Mouse (Mus musculus): ENCODE data around the gene Mrps17. TPM values are rescaled to one million over a fixed set of nuclear protein-coding genes. Genes with fewer than 3 reads are reported as not detected.

The Mrps17 gene
- polyA plus RNA-seq, 1 experiment from 2014 or later: 223 TPM

DNA sequence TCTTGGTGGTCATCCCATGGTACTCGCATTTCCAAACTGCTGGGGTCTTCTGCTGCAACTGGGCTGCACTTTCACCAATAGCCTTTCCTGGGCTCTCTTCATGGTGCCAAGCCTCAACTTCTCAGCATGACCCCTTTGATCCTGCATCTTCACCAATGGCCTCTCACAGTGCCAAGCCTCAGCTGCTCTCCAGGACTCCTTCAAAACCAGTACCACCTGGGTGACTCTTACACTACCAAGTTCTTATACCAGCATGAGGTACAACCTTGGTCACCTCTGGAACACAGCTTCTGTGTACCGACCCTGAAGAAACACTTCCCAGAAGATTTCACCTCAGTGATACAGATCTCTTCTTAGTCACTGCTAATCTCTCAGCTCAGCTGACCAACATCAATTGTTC is 6.9 kb upstream of the Mrps17 start, which contains the start of gene Sept14:
Gene Sept14, minus strand, starts transcription at position 101 of the 400 bp plus-strand sequence.
- Histone ChIP-seq H3K27ac (no peak within 1 kb of the TSS), H3K9me3 (no peaks in the 10 kb centered on the region), H3K4me3 (no peak within 1 kb of the TSS), H3K4me1 (no peaks in the 10 kb centered on the region), H3K27me3 (peaks cover 10% of the 10 kb centered on the region), H3K4me2 (no peak within 1 kb of the TSS), H3K36me3 (no peaks in the 10 kb centered on the region), H3K9ac (no peak within 1 kb of the TSS)
- no peak for ATAC-seq (ENCODE audit: insufficient number of reproducible peaks, insufficient read depth, low FRiP score, low TSS enrichment, low read depth)
- 62% methylated on average over 2 of the region's 2 CpGs for WGBS

- Histone ChIP-seq H3K9me3 (no peaks in the 10 kb centered on the region), H3K27ac (no peak overlapping the region), H3K9ac (no peak overlapping the region), H3K4me1 (peaks cover 8% of the 10 kb centered on the region), H3K36me3 (peaks cover 39% of the 10 kb centered on the region), H3K27me3 (peaks cover 6% of the 10 kb centered on the region; the same call in 1 of the 2 replicates), H3K4me2 (no peak overlapping the region), H3K4me3 (no peak overlapping the region)
- 79% methylated on average over 9 of the region's 9 CpGs for WGBS
- no peak for ATAC-seq (ENCODE audit: insufficient number of reproducible peaks, insufficient read depth, low FRiP score, low TSS enrichment, low read depth)
Measured at GRCm38 (mm10) chr5:129717016-129717415, 1.7 kb downstream of the Mrps17 start.

DNA sequence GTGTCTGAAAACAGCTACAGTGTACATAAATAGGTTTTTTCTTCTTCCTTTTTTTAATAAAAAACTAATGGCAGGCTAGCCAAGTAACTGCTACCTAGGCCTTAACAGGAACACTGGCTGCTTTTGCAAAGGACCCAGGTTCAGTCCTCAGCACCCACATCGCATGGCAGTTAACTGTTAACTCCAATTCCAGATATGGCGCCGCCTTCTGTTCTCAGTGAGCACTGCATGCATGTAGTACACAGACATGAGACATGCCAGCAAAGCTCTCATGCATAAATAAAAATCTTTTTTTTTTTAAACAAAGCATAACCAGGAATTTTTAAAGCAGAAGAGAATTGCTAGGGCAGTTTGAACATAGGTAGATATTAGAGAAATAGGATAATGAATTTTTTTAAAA is 4.9 kb downstream of the Mrps17 start:
- no peak overlapping the region for H3K4me3 ChIP-seq
- H3K27ac ChIP-seq: no peak overlapping the region
- peaks cover 39% of the 10 kb centered on the region for H3K36me3 ChIP-seq
- H3K4me2 ChIP-seq: no peak overlapping the region
- no peaks in the 10 kb centered on the region for H3K9me3 ChIP-seq
- no peak for ATAC-seq (ENCODE audit: insufficient number of reproducible peaks, insufficient read depth, low FRiP score, low TSS enrichment, low read depth)
- peaks cover 11% of the 10 kb centered on the region for H3K4me1 ChIP-seq
- 81% methylated on average over 3 of the region's 3 CpGs for WGBS
- H3K27me3 ChIP-seq: no peaks in the 10 kb centered on the region
- no peak overlapping the region for H3K9ac ChIP-seq

DNA sequence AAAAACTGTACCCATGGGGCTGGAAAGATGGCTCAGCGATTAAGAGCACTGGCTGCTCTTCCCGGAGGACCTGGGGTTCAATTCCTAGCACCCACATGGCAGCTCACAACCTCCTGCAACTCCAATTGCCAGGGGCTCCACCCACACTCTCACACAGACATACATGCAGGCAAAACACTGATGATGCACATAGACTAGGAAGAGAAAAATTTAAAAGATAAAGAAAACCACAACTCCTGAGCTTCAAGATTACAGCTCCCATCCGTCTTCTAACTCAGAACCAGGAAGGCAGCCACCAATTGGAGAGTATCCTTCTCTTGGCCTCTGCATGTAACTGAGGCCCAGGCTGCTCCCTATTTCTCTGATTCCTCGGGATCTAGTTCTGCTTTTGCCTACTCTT is 9.0 kb downstream of the Mrps17 start:
- Histone ChIP-seq H3K9ac (peak overlapping the region; percentile 92), H3K36me3 (peaks cover 10% of the 10 kb centered on the region), H3K4me1 (peaks cover 36% of the 10 kb centered on the region), H3K9me3 (no peaks in the 10 kb centered on the region), H3K27ac (peak overlapping the region; percentile 96), H3K4me2 (peak overlapping the region; percentile 62), H3K4me3 (peak overlapping the region; percentile 81), H3K27me3 (no peaks in the 10 kb centered on the region)
- ATAC-seq (ENCODE audit: insufficient number of reproducible peaks, insufficient read depth, low FRiP score, low TSS enrichment, low read depth): no peak
- WGBS: 57% methylated on average over 4 of the region's 4 CpGs

GRCm38 (mm10) chr5:129724834-129725773 is 9.8 kb downstream of the Mrps17 start, which contains the start of gene Nipsnap2:
Gene Nipsnap2, plus strand, starts transcription at chr5:129725063.
- H3K4me3 ChIP-seq: peak within 1 kb of the TSS; percentile 81
- H3K27ac ChIP-seq: peak within 1 kb of the TSS; percentile 96
- H3K27me3 ChIP-seq: no peaks in the 10 kb centered on the region
- ATAC-seq (ENCODE audit: insufficient number of reproducible peaks, insufficient read depth, low FRiP score, low TSS enrichment, low read depth): peak; percentile 91
- WGBS: under 1% methylated on average over 74 of the region's 93 CpGs
- H3K9me3 ChIP-seq: no peaks in the 10 kb centered on the region
- H3K9ac ChIP-seq: peak within 1 kb of the TSS; percentile 92
- H3K4me1 ChIP-seq: peaks cover 44% of the 10 kb centered on the region
- peaks cover 2% of the 10 kb centered on the region for H3K36me3 ChIP-seq
- peak within 1 kb of the TSS; percentile 62 for H3K4me2 ChIP-seq

- H3K4me2 ChIP-seq: peak overlapping the region; percentile 62
- peak overlapping the region; percentile 81 for H3K4me3 ChIP-seq
- peak overlapping the region; percentile 96; the same call in 1 of the 2 replicates for H3K27ac ChIP-seq
- no peaks in the 10 kb centered on the region for H3K36me3 ChIP-seq
- no peaks in the 10 kb centered on the region for H3K9me3 ChIP-seq
- no peak for ATAC-seq (ENCODE audit: insufficient number of reproducible peaks, insufficient read depth, low FRiP score, low TSS enrichment, low read depth)
- H3K27me3 ChIP-seq: no peaks in the 10 kb centered on the region
- peaks cover 52% of the 10 kb centered on the region for H3K4me1 ChIP-seq
- peak overlapping the region; percentile 92 for H3K9ac ChIP-seq
- WGBS: 18% methylated on average over 7 of the region's 7 CpGs
Measured at GRCm38 (mm10) chr5:129725774-129726392, 10.6 kb downstream of the Mrps17 start.

GRCm38 (mm10) chr5:129726784-129727183 is 11.5 kb downstream of the Mrps17 start:
- peaks cover 57% of the 10 kb centered on the region for H3K4me1 ChIP-seq
- peak overlapping the region; percentile 11; the same call in 1 of the 2 replicates for H3K4me2 ChIP-seq
- H3K36me3 ChIP-seq: no peaks in the 10 kb centered on the region
- no peak overlapping the region for H3K9ac ChIP-seq
- H3K9me3 ChIP-seq: no peaks in the 10 kb centered on the region
- ATAC-seq (ENCODE audit: insufficient number of reproducible peaks, insufficient read depth, low FRiP score, low TSS enrichment, low read depth): no peak
- H3K27me3 ChIP-seq: no peaks in the 10 kb centered on the region
- H3K27ac ChIP-seq: no peak overlapping the region
- WGBS: 58% methylated on average over 3 of the region's 3 CpGs
- H3K4me3 ChIP-seq: no peak overlapping the region

DNA sequence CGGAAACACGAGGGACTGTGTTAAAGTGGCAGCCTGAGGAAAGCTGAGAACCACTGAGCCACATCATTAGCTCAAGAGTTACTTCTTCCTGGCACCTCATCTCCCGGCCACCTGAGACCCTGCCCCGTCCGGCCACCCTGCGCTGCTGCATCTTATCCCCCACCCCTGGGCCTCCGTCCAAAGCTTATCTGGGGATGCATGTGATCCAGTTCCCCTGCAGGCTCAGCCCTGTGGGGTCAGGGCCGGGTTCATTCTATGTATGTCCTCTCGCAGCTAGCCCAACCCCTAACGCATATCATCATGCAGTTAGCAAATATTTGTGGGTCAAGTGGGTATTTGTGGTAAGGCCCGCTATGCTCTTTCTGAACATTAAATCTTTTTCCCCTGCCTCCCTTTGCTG is 14.0 kb downstream of the Mrps17 start:
- Histone ChIP-seq H3K4me3 (no peak overlapping the region), H3K9me3 (no peaks in the 10 kb centered on the region), H3K27ac (peak overlapping the region; percentile 48; the same call in 1 of the 2 replicates), H3K4me1 (peaks cover 54% of the 10 kb centered on the region), H3K36me3 (peaks cover 4% of the 10 kb centered on the region; the same call in 1 of the 2 replicates), H3K9ac (0 out of 2 replicates have a peak overlapping the region, but pooled peaks have one; percentile 0), H3K27me3 (no peaks in the 10 kb centered on the region), H3K4me2 (peak overlapping the region; percentile 2; the same call in 1 of the 2 replicates)
- ATAC-seq (ENCODE audit: insufficient number of reproducible peaks, insufficient read depth, low FRiP score, low TSS enrichment, low read depth): no peak
- WGBS: 39% methylated on average over 11 of the region's 11 CpGs

DNA sequence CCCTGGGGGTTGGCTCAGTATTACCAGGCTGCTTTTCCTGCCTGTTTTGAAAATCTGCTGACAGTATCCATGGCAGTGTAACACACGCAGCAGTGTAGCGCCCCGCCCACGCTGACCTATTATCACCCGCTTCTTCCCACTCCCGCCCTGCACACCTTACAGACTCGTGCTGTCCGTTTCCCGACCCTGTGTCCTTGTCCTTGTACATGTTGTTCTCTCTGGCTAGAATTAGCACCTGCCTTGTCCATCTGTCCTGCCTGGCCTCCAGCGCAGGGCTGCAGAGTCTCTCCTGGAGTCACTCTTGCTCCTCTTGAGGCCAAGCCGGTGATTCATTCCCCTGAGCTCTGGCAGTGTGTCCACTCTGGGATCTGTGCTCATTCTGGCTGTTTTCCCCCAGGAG is 15.0 kb downstream of the Mrps17 start:
- H3K9me3 ChIP-seq: no peaks in the 10 kb centered on the region
- H3K4me2 ChIP-seq: no peak overlapping the region
- no peak for ATAC-seq (ENCODE audit: insufficient number of reproducible peaks, insufficient read depth, low FRiP score, low TSS enrichment, low read depth)
- peaks cover 11% of the 10 kb centered on the region for H3K36me3 ChIP-seq
- H3K27me3 ChIP-seq: no peaks in the 10 kb centered on the region
- peaks cover 53% of the 10 kb centered on the region for H3K4me1 ChIP-seq
- no peak overlapping the region for H3K27ac ChIP-seq
- WGBS: 66% methylated on average over 11 of the region's 11 CpGs
- no peak overlapping the region for H3K4me3 ChIP-seq
- H3K9ac ChIP-seq: 0 out of 2 replicates have a peak overlapping the region, but pooled peaks have one; percentile 4

DNA sequence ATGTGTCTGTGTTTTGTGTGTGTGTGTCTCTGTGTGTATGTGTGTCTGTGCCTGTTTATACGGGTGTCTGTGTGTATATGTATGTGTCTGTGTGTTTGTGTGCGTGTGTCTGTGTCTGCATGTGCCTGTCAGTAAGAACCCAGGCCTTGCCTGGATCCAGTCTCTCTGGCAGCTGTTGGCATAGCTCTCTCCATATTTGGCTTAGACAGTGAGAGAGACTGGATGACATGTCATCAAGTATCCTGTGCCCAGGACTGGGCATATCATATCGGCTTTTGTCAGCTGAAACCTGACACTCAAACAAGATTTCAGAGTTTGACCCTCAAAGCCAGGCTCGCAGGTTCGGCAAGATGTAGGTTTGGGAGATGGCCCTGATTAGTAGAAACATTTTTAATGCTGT is 15.7 kb downstream of the Mrps17 start:
- no peak overlapping the region for H3K4me2 ChIP-seq
- H3K9ac ChIP-seq: 0 out of 2 replicates have a peak overlapping the region, but pooled peaks have one; percentile 4
- WGBS: 40% methylated on average over 5 of the region's 5 CpGs
- no peak for ATAC-seq (ENCODE audit: insufficient number of reproducible peaks, insufficient read depth, low FRiP score, low TSS enrichment, low read depth)
- peaks cover 11% of the 10 kb centered on the region for H3K36me3 ChIP-seq
- peaks cover 49% of the 10 kb centered on the region for H3K4me1 ChIP-seq
- H3K9me3 ChIP-seq: no peaks in the 10 kb centered on the region
- no peak overlapping the region for H3K4me3 ChIP-seq
- no peaks in the 10 kb centered on the region for H3K27me3 ChIP-seq
- H3K27ac ChIP-seq: no peak overlapping the region

GRCm38 (mm10) chr5:129740976-129741375 is 25.7 kb downstream of the Mrps17 start:
- H3K36me3 ChIP-seq: peaks cover 62% of the 10 kb centered on the region
- H3K4me2 ChIP-seq: no peak overlapping the region

More at GRCm38 (mm10) chr5:129740976-129741375, 25.7 kb downstream of the Mrps17 start:
- Histone ChIP-seq H3K27ac (no peak overlapping the region), H3K9ac (no peak overlapping the region), H3K9me3 (no peaks in the 10 kb centered on the region), H3K4me1 (no peaks in the 10 kb centered on the region), H3K27me3 (no peaks in the 10 kb centered on the region), H3K4me3 (no peak overlapping the region)
- no peak for ATAC-seq (ENCODE audit: insufficient number of reproducible peaks, insufficient read depth, low FRiP score, low TSS enrichment, low read depth)
- WGBS: 100% methylated on average over 1 of the region's 1 CpGs
